Mouse (Mus musculus) testis, adult 2 months (tissue): ENCODE results near the gene Net1. TPM values are rescaled to one million over a fixed set of nuclear protein-coding genes. Genes with fewer than 3 reads are reported as not detected.
A peak's percentile ranks its signal among the peaks of the same experiment; 100 is the strongest.

ENCODE experiments used
- H3K27ac ChIP-seq: fragments of 200-500 bp; 2 replicates; pipeline ENCODE4 v1.5.1; 2012; ENCODE audit warnings: low read depth, low read length; ENCODE audit not compliant: control insufficient read depth, insufficient read depth
- H3K27me3 ChIP-seq: fragments of 200-500 bp; 2 replicates; pipeline ENCODE4 v1.6.1; 2012; ENCODE audit warnings: mild to moderate bottlenecking, low read length, moderate library complexity; ENCODE audit not compliant: control insufficient read depth, insufficient read depth
- H3K36me3 ChIP-seq: fragments of 200-500 bp; 2 replicates; pipeline ENCODE4 v1.6.1; 2012; ENCODE audit warnings: mild to moderate bottlenecking, low read length; ENCODE audit not compliant: control insufficient read depth, insufficient read depth
- H3K4me1 ChIP-seq: fragments of 200-500 bp; 2 replicates; pipeline ENCODE4 v1.6.1; 2012; ENCODE audit warnings: low read length; ENCODE audit not compliant: control insufficient read depth, insufficient read depth
- H3K4me3 ChIP-seq: fragments of 200-500 bp; 2 replicates; pipeline ENCODE4 v1.5.1; 2012; ENCODE audit warnings: low read depth, mild to moderate bottlenecking, low read length, moderate library complexity, mixed read lengths; ENCODE audit not compliant: control insufficient read depth
- CTCF ChIP-seq: fragments of 200-500 bp; IDR thresholded peaks from 2 replicates; pipeline ENCODE4 v1.5.1; 2012; ENCODE audit warnings: low read depth, mild to moderate bottlenecking, inconsistent platforms, low read length, moderate library complexity; ENCODE audit not compliant: control insufficient read depth, insufficient read depth, insufficient replicate concordance
- POLR2A ChIP-seq: fragments of 200-500 bp; IDR thresholded peaks from 2 replicates; pipeline ENCODE4 v1.6.1; 2012; ENCODE audit warnings: low read depth, mild to moderate bottlenecking, inconsistent platforms, low read length, moderate library complexity; ENCODE audit not compliant: control insufficient read depth
- polyA plus RNA-seq: library from polyadenylated mRNA; depleted of rRNA; stranded (reverse); fragments of >200 nt; gene quantifications from 2 replicates; pipeline ENCODE4 v1.2.3, GENCODE M21; 2012; rRNA removed

Gene Net1
- polyA plus RNA-seq = 9.1 and 11.1 TPM in 2 replicates

- H3K36me3 ChIP-seq = no peaks in the 10 kb centered on the region
- peak within 1 kb of the TSS; percentile 94 for H3K4me3 ChIP-seq
- no peaks in the 10 kb centered on the region for H3K4me1 ChIP-seq
- no peaks in the 10 kb centered on the region for H3K27me3 ChIP-seq
- peak within 1 kb of the TSS; percentile 76 for H3K27ac ChIP-seq
- TF ChIP-seq CTCF = no peak
- TF ChIP-seq POLR2A = peak; percentile 56
Measured at GRCm38 (mm10) chr13:3917571-3918311, at the start of gene Net1, which contains the start of gene Tubal3. Net1 (minus strand) TSS chr13:3918220. Tubal3 (plus strand) TSS chr13:3918274.

- no peaks in the 10 kb centered on the region for H3K27me3 ChIP-seq
- no peaks in the 10 kb centered on the region for H3K4me1 ChIP-seq
- no peak overlapping the region for H3K27ac ChIP-seq
- H3K4me3 ChIP-seq = no peak overlapping the region
- H3K36me3 ChIP-seq = no peaks in the 10 kb centered on the region
- TF ChIP-seq POLR2A (no peak), CTCF (no peak)
Measured at GRCm38 (mm10) chr13:3951198-3951914, 33.3 kb upstream of the Net1 start.

- no peaks in the 10 kb centered on the region for H3K36me3 ChIP-seq
- no peaks in the 10 kb centered on the region for H3K27me3 ChIP-seq
- no peak overlapping the region for H3K27ac ChIP-seq
- no peaks in the 10 kb centered on the region for H3K4me1 ChIP-seq
- TF ChIP-seq CTCF (no peak), POLR2A (no peak)
- no peak overlapping the region for H3K4me3 ChIP-seq
Measured at GRCm38 (mm10) chr13:3949477-3949876, 31.5 kb upstream of the Net1 start.

GRCm38 (mm10) chr13:3947267-3947666 lies 29.2 kb upstream of the Net1 start:
- H3K27ac ChIP-seq = no peak overlapping the region
- no peaks in the 10 kb centered on the region for H3K36me3 ChIP-seq
- no peak overlapping the region for H3K4me3 ChIP-seq
- H3K4me1 ChIP-seq = no peaks in the 10 kb centered on the region
- TF ChIP-seq CTCF = no peak
- TF ChIP-seq POLR2A = no peak
- no peaks in the 10 kb centered on the region for H3K27me3 ChIP-seq

GRCm38 (mm10) chr13:3945249-3945648 lies 27.2 kb upstream of the Net1 start, which contains the start of gene Ucn3:
Ucn3 (minus strand) TSS chr13:3945349.
- H3K4me1 ChIP-seq = peaks cover 6% of the 10 kb centered on the region; the same call in 1 of the 2 replicates
- H3K27ac ChIP-seq = no peak within 1 kb of the TSS
- no peaks in the 10 kb centered on the region for H3K36me3 ChIP-seq
- H3K27me3 ChIP-seq = no peaks in the 10 kb centered on the region
- TF ChIP-seq CTCF = no peak
- TF ChIP-seq POLR2A = no peak
- H3K4me3 ChIP-seq = no peak within 1 kb of the TSS

GRCm38 (mm10) chr13:3944699-3945098 lies 26.7 kb upstream of the Net1 start:
- H3K4me3 ChIP-seq = no peak overlapping the region

GRCm38 (mm10) chr13:3926046-3926445 lies 8.0 kb upstream of the Net1 start:
- H3K4me3 ChIP-seq = no peak overlapping the region
- no peaks in the 10 kb centered on the region for H3K36me3 ChIP-seq
- no peak overlapping the region for H3K27ac ChIP-seq
- TF ChIP-seq CTCF (no peak), POLR2A (no peak)
- no peaks in the 10 kb centered on the region for H3K27me3 ChIP-seq
- H3K4me1 ChIP-seq = no peaks in the 10 kb centered on the region

More at GRCm38 (mm10) chr13:3944699-3945098, 26.7 kb upstream of the Net1 start:
- Histone ChIP-seq H3K4me1 (peaks cover 6% of the 10 kb centered on the region; the same call in 1 of the 2 replicates), H3K27me3 (no peaks in the 10 kb centered on the region), H3K36me3 (no peaks in the 10 kb centered on the region), H3K27ac (no peak overlapping the region)
- no peak for TF ChIP-seq POLR2A
- TF ChIP-seq CTCF = no peak
